Mouse (Mus musculus) midbrain, embryonic 14.5 days (tissue): ENCODE results near the gene Tob1. TPM values are rescaled to one million over a fixed set of nuclear protein-coding genes. Genes with fewer than 3 reads are reported as not detected.

Experiments
- ATAC-seq: fragments of 200-750 bp; cut with Nextera tagmentation; 2 replicates; pipeline ENCODE4 v1.8.0; 2017; ENCODE audit warnings: moderate number of reproducible peaks, moderate library complexity; ENCODE audit not compliant: low FRiP score, low TSS enrichment
- DNase-seq: peaks from one replicate; pipeline ENCODE4 v3.0.0-alpha.2; 2015
- H3K27ac ChIP-seq: fragments of 300-500 bp; sonication (generic); replicated peaks from 2 replicates; pipeline ENCODE4 v1.5.1; 2014; ENCODE audit warnings: mild to moderate bottlenecking, low read depth, low read length, moderate library complexity
- H3K27me3 ChIP-seq: fragments of 300-500 bp; sonication (generic); 2 replicates; pipeline ENCODE4 v1.6.1; 2014; ENCODE audit warnings: low read length, control low read depth, mixed read lengths; ENCODE audit not compliant: control insufficient read depth, insufficient read depth
- H3K36me3 ChIP-seq: fragments of 300-500 bp; sonication (generic); 2 replicates; pipeline ENCODE4 v1.6.1; 2014; ENCODE audit warnings: low read length, control low read depth; ENCODE audit not compliant: control insufficient read depth, insufficient read depth
- H3K4me1 ChIP-seq: fragments of 300-500 bp; sonication (generic); 2 replicates; pipeline ENCODE4 v1.6.1; 2014; ENCODE audit warnings: mild to moderate bottlenecking, antibody characterized with exemption, low read length, control low read depth; ENCODE audit not compliant: control insufficient read depth, insufficient read depth
- H3K4me2 ChIP-seq: fragments of 300-500 bp; sonication (generic); 2 replicates; pipeline ENCODE4 v1.6.1; 2014; ENCODE audit warnings: mild to moderate bottlenecking, low read length, moderate library complexity
- H3K4me3 ChIP-seq: fragments of 300-500 bp; sonication (generic); replicated peaks from 2 replicates; pipeline ENCODE4 v1.5.1; 2014; ENCODE audit warnings: low read depth, low read length
- H3K9ac ChIP-seq: fragments of 300-500 bp; sonication (generic); replicated peaks from 2 replicates; pipeline ENCODE4 v1.6.1; 2014; ENCODE audit warnings: mild to moderate bottlenecking, low read length, moderate library complexity
- H3K9me3 ChIP-seq: fragments of 300-500 bp; sonication (generic); 2 replicates; pipeline ENCODE4 v1.6.1; 2016; ENCODE audit warnings: low read length, control low read depth, mixed read lengths; ENCODE audit not compliant: control insufficient read depth
- WGBS: fragments of 180-500 bp; shearing (Covaris S2); extraction: QIAGEN DNeasy Blood & Tissue Kit; methylation state at CpG from one replicate; pipeline ENCODE4 v1.1.7; 2014; 5-methylcytosine and 5-hydroxymethylcytosine counted together
- polyA plus RNA-seq: library from polyadenylated mRNA; unstranded; fragments of >200 nt; fragmentation: Nextera tagmentation; extraction: Ambion mirVana; gene quantifications from 2 replicates; pipeline ENCODE4 v1.2.1, GENCODE M21; 2014

Gene Tob1
- polyA plus RNA-seq = 29.5 and 34.7 TPM in 2 replicates

DNA sequence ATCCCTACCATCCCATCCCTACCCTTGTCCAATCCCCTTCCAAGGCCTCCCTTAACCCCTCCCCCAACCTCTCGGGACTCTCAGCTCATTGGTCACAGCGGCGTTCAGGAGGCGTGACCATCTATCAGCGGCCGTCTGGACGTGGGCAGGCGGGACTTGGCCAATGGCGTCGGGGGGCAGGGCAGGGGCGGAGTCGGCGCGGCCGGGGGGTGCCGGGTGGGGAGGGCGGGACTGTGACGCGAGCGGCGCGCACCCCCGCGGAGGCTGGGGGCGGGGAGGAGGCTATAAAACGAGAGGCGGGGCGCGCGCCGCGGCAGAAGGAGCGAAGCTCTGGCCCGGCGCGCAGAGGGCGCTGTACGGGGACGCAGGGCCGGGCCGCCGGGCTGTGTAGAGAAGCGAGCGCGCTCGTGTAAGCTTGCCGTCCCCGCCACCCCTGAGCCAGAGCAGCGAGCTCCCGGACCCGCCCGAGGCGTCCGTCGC lies at the start of gene Tob1:
Gene Tob1, plus strand, starts transcription at position 331 of the 480 bp plus-strand sequence.
- no peaks in the 10 kb centered on the region for H3K9me3 ChIP-seq
- peaks cover 21% of the 10 kb centered on the region for H3K4me1 ChIP-seq
- H3K4me2 ChIP-seq = peak within 1 kb of the TSS; percentile 99
- no peaks in the 10 kb centered on the region for H3K27me3 ChIP-seq
- H3K4me3 ChIP-seq = peak within 1 kb of the TSS; percentile 100
- DNase-seq = peak; percentile 100
- peaks cover 17% of the 10 kb centered on the region for H3K36me3 ChIP-seq
- peak; percentile 97 for ATAC-seq
- peak within 1 kb of the TSS; percentile 98 for H3K27ac ChIP-seq
- H3K9ac ChIP-seq = peak within 1 kb of the TSS; percentile 98
- under 1% methylated on average over 51 of the region's 55 CpGs for WGBS

DNA sequence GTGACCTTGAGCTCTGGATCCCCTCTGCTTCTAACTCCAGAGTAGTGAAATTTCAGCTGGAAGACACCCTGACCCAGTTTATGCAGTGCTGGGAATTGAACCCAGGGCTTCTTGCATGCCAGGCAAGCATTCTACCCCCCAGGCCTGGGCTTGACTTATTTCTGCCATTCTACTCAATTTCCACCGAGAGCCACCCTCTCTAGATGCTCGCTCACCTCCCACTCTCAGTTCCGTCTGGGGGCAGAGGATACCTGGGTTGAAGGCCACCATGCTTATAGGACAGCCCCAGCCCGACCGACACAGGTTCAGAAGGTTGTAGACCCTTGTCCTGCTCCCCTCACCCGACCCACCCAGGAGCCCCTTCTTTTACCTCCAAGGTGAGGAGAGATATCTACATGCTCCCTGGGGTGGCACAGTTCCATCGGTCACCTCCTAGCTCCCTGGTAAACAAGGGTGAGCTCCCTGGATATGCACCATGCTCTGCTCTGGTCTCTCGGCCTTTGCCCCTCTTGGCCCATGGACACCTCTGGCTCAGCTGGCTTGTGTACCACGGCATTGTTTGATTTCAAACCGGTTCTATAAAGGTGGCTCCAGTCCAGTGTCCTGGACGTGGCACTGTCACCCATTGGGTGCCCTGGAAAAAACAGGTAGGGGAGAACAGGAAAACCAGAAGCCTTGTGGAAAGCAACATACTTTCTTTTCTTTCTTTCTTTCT lies 49.2 kb upstream of the Tob1 start:
- Histone ChIP-seq H3K27ac (peak overlapping the region; percentile 100), H3K9me3 (no peaks in the 10 kb centered on the region), H3K9ac (no peak overlapping the region), H3K4me1 (peaks cover 35% of the 10 kb centered on the region), H3K36me3 (no peaks in the 10 kb centered on the region), H3K4me2 (no peak overlapping the region), H3K4me3 (no peak overlapping the region), H3K27me3 (no peaks in the 10 kb centered on the region)
- ATAC-seq (no peak), DNase-seq (no peak)
- 89% methylated on average over 11 of the region's 11 CpGs for WGBS

GRCm38 (mm10) chr11:94163005-94163767 lies 48.1 kb upstream of the Tob1 start:
- H3K9ac ChIP-seq = no peak overlapping the region
- peaks cover 35% of the 10 kb centered on the region for H3K4me1 ChIP-seq
- 59% methylated on average over 9 of the region's 9 CpGs for WGBS
- no peak overlapping the region for H3K27ac ChIP-seq
- no peak overlapping the region for H3K4me2 ChIP-seq
- no peaks in the 10 kb centered on the region for H3K27me3 ChIP-seq
- H3K36me3 ChIP-seq = no peaks in the 10 kb centered on the region
- no peaks in the 10 kb centered on the region for H3K9me3 ChIP-seq
- DNase-seq (no peak), ATAC-seq (no peak)
- H3K4me3 ChIP-seq = no peak overlapping the region

DNA sequence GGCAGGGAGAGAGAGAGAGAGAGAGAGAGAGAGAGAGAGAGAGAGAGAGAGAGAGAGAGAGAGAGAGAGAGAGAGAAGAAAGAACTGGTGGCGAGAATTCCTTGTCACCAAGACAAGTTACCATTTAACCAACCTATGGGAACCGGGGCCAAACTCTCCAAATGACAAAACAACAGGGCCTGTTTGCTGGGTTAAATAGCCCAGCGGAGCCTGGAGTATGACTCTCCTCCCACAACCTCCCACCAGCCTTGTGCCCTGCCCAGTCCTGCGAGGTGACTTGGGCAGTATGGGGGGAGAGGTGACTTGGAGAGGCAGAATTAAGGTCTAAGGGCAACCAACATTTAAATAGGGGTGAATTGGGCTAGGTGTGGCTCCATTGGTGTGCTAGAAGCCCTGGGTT lies 45.5 kb upstream of the Tob1 start:
- Histone ChIP-seq H3K27me3 (no peaks in the 10 kb centered on the region), H3K9ac (no peak overlapping the region), H3K9me3 (no peaks in the 10 kb centered on the region), H3K4me1 (peaks cover 13% of the 10 kb centered on the region), H3K27ac (no peak overlapping the region), H3K36me3 (no peaks in the 10 kb centered on the region), H3K4me2 (no peak overlapping the region), H3K4me3 (no peak overlapping the region)
- 87% methylated on average over 4 of the region's 4 CpGs for WGBS
- DNase-seq = no peak
- no peak for ATAC-seq

GRCm38 (mm10) chr11:94168238-94168637 lies 43.0 kb upstream of the Tob1 start:
- H3K27ac ChIP-seq = no peak overlapping the region
- ATAC-seq = no peak
- no peak for DNase-seq

GRCm38 (mm10) chr11:94169596-94169995 lies 41.7 kb upstream of the Tob1 start:
- ATAC-seq = no peak
- DNase-seq = no peak
- H3K36me3 ChIP-seq = no peaks in the 10 kb centered on the region
- H3K4me3 ChIP-seq = no peak overlapping the region
- H3K27me3 ChIP-seq = no peaks in the 10 kb centered on the region
- H3K4me1 ChIP-seq = no peaks in the 10 kb centered on the region
- no peak overlapping the region for H3K9ac ChIP-seq
- no peak overlapping the region for H3K27ac ChIP-seq
- H3K9me3 ChIP-seq = no peaks in the 10 kb centered on the region
- no peak overlapping the region for H3K4me2 ChIP-seq
- 83% methylated on average over 5 of the region's 5 CpGs for WGBS

More at GRCm38 (mm10) chr11:94168238-94168637, 43.0 kb upstream of the Tob1 start:
- no peak overlapping the region for H3K4me3 ChIP-seq
- WGBS = 52% methylated on average over 5 of the region's 5 CpGs
- H3K4me1 ChIP-seq = no peaks in the 10 kb centered on the region
- H3K27me3 ChIP-seq = no peaks in the 10 kb centered on the region
- H3K4me2 ChIP-seq = no peak overlapping the region
- no peaks in the 10 kb centered on the region for H3K9me3 ChIP-seq
- no peak overlapping the region for H3K9ac ChIP-seq
- H3K36me3 ChIP-seq = no peaks in the 10 kb centered on the region

DNA sequence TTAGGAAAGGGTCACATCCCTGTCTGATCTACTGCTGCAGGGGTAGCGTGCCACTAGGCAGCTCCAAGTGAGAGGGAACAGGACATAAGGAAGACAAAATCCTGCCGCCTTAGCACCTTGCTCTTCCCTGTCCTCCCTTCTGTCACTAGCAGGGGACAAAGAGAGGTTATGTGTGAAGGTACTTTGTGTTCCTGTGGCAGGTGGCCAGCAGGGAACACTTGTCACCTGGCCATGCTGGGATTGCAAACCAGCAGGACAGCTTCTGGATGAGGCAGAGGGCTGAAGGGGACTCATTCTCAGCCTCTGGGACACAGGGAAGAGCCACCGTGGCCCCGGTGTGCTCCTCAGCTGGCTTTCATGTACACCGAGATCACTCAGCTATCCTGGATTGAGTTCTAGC lies 39.6 kb upstream of the Tob1 start:
- Histone ChIP-seq H3K4me3 (no peak overlapping the region), H3K9me3 (no peaks in the 10 kb centered on the region), H3K27me3 (no peaks in the 10 kb centered on the region), H3K27ac (no peak overlapping the region), H3K4me1 (no peaks in the 10 kb centered on the region), H3K9ac (no peak overlapping the region), H3K4me2 (no peak overlapping the region), H3K36me3 (no peaks in the 10 kb centered on the region)
- 92% methylated on average over 5 of the region's 5 CpGs for WGBS
- ATAC-seq (no peak), DNase-seq (no peak)

DNA sequence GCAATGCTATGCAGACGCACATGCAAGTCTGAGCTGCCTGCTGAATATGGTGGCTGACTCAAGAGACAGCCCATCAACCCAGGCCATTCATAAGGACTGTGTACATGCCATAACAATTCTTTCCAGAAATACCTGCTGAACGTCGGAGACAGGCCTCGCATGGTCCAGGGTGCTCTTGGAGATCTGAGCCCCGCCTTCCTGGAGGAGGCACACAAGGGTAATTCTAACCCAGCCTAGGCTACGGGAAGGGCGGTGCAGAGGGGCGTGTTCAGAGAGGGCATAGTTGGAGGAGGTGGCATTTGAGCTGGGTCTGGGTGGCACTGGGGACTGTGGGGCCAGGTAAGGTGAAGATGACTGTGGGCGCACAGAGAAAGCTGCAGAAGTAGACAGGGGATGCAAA lies 39.1 kb upstream of the Tob1 start:
- Histone ChIP-seq H3K9ac (no peak overlapping the region), H3K27me3 (no peaks in the 10 kb centered on the region), H3K36me3 (no peaks in the 10 kb centered on the region), H3K4me1 (no peaks in the 10 kb centered on the region), H3K4me3 (no peak overlapping the region), H3K9me3 (no peaks in the 10 kb centered on the region), H3K4me2 (no peak overlapping the region), H3K27ac (no peak overlapping the region)
- 84% methylated on average over 9 of the region's 9 CpGs for WGBS
- no peak for DNase-seq
- no peak for ATAC-seq
